Mouse (Mus musculus) neural tube, embryonic 13.5 days (tissue): ENCODE measurements around the gene Hcn1. TPM values are rescaled to one million over a fixed set of nuclear protein-coding genes. Genes with fewer than 3 reads are reported as not detected.
A peak's percentile ranks its signal among the peaks of the same experiment; 100 is the strongest.

Experiments used
- ATAC-seq: fragments of 200-750 bp; cut with Nextera tagmentation; 2 replicates; pipeline ENCODE4 v1.8.0; 2017; ENCODE audit warnings: low read depth, mild to moderate bottlenecking, moderate TSS enrichment, moderate library complexity
- H3K27ac ChIP-seq: fragments of 300-500 bp; sonication (generic); replicated peaks from 2 replicates; pipeline ENCODE4 v1.5.1; 2015; ENCODE audit warnings: moderate library complexity, mild to moderate bottlenecking, inconsistent platforms
- H3K27me3 ChIP-seq: fragments of 300-500 bp; sonication (generic); 2 replicates; pipeline ENCODE4 v1.6.1; 2015; ENCODE audit warnings: mild to moderate bottlenecking, inconsistent platforms
- H3K36me3 ChIP-seq: fragments of 300-500 bp; sonication (generic); 2 replicates; pipeline ENCODE4 v1.6.1; 2015; ENCODE audit warnings: mild to moderate bottlenecking, inconsistent platforms
- H3K4me1 ChIP-seq: fragments of 300-500 bp; sonication (generic); replicated peaks from 2 replicates; pipeline ENCODE4 v1.6.1; 2015; ENCODE audit warnings: inconsistent platforms
- H3K4me2 ChIP-seq: fragments of 300-500 bp; sonication (generic); 2 replicates; pipeline ENCODE4 v1.6.1; 2015; ENCODE audit warnings: inconsistent platforms, mild to moderate bottlenecking, moderate library complexity
- H3K4me3 ChIP-seq: fragments of 300-500 bp; sonication (generic); 2 replicates; pipeline ENCODE4 v1.5.1; 2015; ENCODE audit warnings: mild to moderate bottlenecking, inconsistent platforms
- H3K9ac ChIP-seq: fragments of 300-500 bp; sonication (generic); 2 replicates; pipeline ENCODE4 v1.6.1; 2015; ENCODE audit warnings: moderate library complexity, mild to moderate bottlenecking, inconsistent platforms
- H3K9me3 ChIP-seq: fragments of 300-500 bp; sonication (generic); 2 replicates; pipeline ENCODE4 v1.6.1; 2016; ENCODE audit warnings: inconsistent platforms
- WGBS: fragments of 180-500 bp; shearing (Covaris S2); methylation state at CpG from one replicate; pipeline ENCODE4 v1.1.7; 2015; 5-methylcytosine and 5-hydroxymethylcytosine counted together
- polyA plus RNA-seq: library from polyadenylated mRNA; unstranded; fragments of >200 nt; fragmentation: Nextera tagmentation; extraction: Ambion mirVana; gene quantifications from 2 replicates; pipeline ENCODE4 v1.2.1, GENCODE M21; 2015

Gene Hcn1
- polyA plus RNA-seq, 1 experiment from 2014 or later: 0.54 TPM

DNA sequence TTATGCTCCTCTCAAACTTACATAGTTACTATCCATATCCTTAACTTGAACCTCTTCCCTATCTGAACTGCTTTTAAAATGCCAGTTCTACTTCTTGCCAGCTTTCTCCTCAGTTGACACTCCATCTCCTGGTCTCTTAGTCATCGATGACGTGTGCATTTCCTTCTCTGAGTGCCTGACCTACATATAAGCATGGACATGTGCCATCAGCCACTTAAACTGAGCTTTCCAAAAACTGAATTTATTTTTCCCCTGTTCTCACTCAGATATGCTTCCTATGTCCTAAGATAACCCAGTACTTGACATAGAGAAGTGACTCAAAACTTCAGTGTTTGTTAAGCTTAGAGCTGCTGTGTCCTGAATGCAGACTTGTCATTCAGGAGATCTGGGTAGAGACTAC lies 295.9 kb downstream of the Hcn1 start:
- H3K27ac ChIP-seq: no peak overlapping the region
- H3K4me3 ChIP-seq: no peak overlapping the region
- ATAC-seq: no peak
- H3K9ac ChIP-seq: no peak overlapping the region
- no peaks in the 10 kb centered on the region for H3K36me3 ChIP-seq
- no peak overlapping the region for H3K4me2 ChIP-seq
- H3K9me3 ChIP-seq: no peaks in the 10 kb centered on the region
- H3K4me1 ChIP-seq: no peaks in the 10 kb centered on the region
- H3K27me3 ChIP-seq: no peaks in the 10 kb centered on the region
- WGBS: 83% methylated on average over 2 of the region's 2 CpGs

DNA sequence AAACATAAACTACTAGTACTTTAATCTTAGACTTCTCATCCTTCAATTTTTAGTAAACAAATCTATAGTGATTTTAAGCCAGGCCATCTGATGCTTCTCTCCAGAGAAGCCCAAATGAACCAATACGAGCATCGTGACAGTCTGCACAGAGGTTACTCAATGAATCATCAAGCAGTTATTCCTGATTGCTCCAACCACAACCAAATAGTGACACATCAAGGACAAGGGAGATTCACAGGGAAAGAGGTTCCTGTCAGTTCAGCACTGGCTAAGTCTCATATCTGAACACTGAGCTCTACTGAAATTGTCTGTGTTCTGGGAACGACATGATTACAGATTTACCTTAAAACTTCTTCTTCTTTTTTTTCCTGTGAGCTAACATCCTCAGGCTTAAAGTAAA lies 305.7 kb downstream of the Hcn1 start:
- no peak for ATAC-seq
- H3K4me2 ChIP-seq: no peak overlapping the region
- H3K27me3 ChIP-seq: no peaks in the 10 kb centered on the region
- no peaks in the 10 kb centered on the region for H3K36me3 ChIP-seq
- no peaks in the 10 kb centered on the region for H3K4me1 ChIP-seq
- no peak overlapping the region for H3K9ac ChIP-seq
- no peak overlapping the region for H3K4me3 ChIP-seq
- no peaks in the 10 kb centered on the region for H3K9me3 ChIP-seq
- 90% methylated on average over 3 of the region's 3 CpGs for WGBS
- no peak overlapping the region for H3K27ac ChIP-seq

DNA sequence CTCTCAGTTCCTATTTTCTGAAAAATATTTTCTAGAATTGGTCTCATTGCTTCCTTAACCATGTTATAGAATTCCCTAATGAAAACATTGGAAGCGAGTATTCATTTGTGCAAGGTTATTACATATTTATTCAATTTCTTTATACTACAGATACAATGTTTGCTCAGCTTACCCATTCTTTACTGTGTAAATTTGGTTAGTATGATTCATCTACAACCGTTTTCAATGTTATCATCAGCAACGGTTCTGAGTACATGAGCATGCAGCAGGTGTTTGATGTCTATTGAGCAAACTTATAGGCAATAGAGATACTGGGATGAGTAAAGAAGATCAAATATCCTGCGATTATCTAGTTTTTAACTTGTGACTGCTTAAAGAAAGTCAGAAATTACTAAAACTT lies 327.6 kb downstream of the Hcn1 start:
- H3K9me3 ChIP-seq: no peaks in the 10 kb centered on the region
- H3K27me3 ChIP-seq: no peaks in the 10 kb centered on the region
- no peak overlapping the region for H3K4me3 ChIP-seq
- H3K4me2 ChIP-seq: no peak overlapping the region
- ATAC-seq: no peak
- no peak overlapping the region for H3K9ac ChIP-seq
- H3K4me1 ChIP-seq: no peaks in the 10 kb centered on the region
- H3K27ac ChIP-seq: no peak overlapping the region
- no peaks in the 10 kb centered on the region for H3K36me3 ChIP-seq
- WGBS: 90% methylated on average over 4 of the region's 4 CpGs

- Histone ChIP-seq H3K27ac (no peak overlapping the region), H3K4me1 (no peaks in the 10 kb centered on the region), H3K36me3 (no peaks in the 10 kb centered on the region), H3K27me3 (no peaks in the 10 kb centered on the region), H3K9ac (no peak overlapping the region), H3K9me3 (no peaks in the 10 kb centered on the region), H3K4me3 (no peak overlapping the region), H3K4me2 (no peak overlapping the region)
- WGBS: 81% methylated on average over 2 of the region's 2 CpGs
- ATAC-seq: no peak
Observed at GRCm38 (mm10) chr13:117931746-117932145, 329.6 kb downstream of the Hcn1 start.

DNA sequence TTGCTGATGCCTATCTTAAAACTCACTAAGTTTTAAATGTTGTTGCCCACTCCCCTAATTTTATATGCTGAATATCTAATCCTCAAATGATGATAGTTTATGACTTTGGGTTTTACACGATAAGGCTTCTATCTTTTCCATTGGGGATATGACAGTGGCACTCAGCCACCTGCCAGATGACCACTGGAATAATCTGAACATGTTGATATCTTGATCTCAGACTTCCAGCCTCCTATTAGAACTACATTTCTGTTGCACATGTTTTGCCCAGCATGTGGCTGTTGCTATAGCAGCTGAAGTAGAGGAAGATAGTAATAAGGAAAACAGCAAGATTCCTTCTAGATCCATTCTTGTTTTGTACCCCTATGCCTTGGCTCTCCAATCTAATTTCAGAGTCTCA lies 336.6 kb downstream of the Hcn1 start:
- Histone ChIP-seq H3K27ac (no peak overlapping the region), H3K9me3 (no peaks in the 10 kb centered on the region), H3K4me3 (no peak overlapping the region), H3K9ac (no peak overlapping the region), H3K4me2 (no peak overlapping the region), H3K36me3 (no peaks in the 10 kb centered on the region), H3K4me1 (no peaks in the 10 kb centered on the region), H3K27me3 (no peaks in the 10 kb centered on the region)
- 86% methylated on average over 1 of the region's 1 CpGs for WGBS
- no peak for ATAC-seq

- H3K4me1 ChIP-seq: no peaks in the 10 kb centered on the region
- no peak overlapping the region for H3K9ac ChIP-seq
- no peaks in the 10 kb centered on the region for H3K36me3 ChIP-seq
- no peak for ATAC-seq
- no peak overlapping the region for H3K4me3 ChIP-seq
- H3K27ac ChIP-seq: no peak overlapping the region
- no peak overlapping the region for H3K4me2 ChIP-seq
- H3K27me3 ChIP-seq: no peaks in the 10 kb centered on the region
- WGBS: 89% methylated on average over 8 of the region's 8 CpGs
- H3K9me3 ChIP-seq: no peaks in the 10 kb centered on the region
Observed at GRCm38 (mm10) chr13:117940536-117941280, 338.6 kb downstream of the Hcn1 start.

- no peaks in the 10 kb centered on the region for H3K9me3 ChIP-seq
- no peak overlapping the region for H3K9ac ChIP-seq
- WGBS: 81% methylated on average over 3 of the region's 3 CpGs
- H3K27me3 ChIP-seq: no peaks in the 10 kb centered on the region
- no peak overlapping the region for H3K4me2 ChIP-seq
- ATAC-seq: no peak
- no peaks in the 10 kb centered on the region for H3K4me1 ChIP-seq
- no peaks in the 10 kb centered on the region for H3K36me3 ChIP-seq
- no peak overlapping the region for H3K4me3 ChIP-seq
- no peak overlapping the region for H3K27ac ChIP-seq
Observed at GRCm38 (mm10) chr13:117946843-117947242, 344.7 kb downstream of the Hcn1 start.

DNA sequence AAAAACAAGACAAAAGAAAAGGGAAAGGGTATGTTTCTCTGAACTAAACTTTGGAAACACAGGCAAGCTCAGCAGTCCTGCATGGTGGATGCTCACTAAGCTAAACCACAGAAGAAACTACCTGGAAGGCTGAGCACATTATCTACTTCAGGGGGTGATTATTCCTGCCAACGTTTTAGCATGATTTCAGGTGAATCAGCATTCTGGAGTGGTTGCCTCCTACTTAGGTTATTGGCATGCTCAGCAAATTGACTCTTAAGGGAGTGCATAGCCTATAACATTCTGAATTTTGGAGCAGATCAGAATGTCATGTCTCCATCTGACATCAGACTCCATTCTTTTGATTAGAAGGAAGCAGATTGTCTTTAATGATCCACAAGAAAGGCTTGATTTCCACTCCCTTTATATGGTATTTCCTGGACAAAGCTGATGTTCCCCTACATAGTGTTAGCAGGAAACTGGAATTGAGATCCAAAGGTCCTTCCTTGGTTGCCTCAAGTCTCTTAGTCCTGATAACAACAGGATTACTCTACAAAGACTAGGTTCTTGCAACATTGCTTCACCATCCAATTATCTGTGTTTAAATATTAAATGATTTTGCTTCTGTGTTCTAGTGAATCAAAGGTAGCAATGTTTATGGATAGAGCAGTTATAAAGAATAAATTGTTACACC lies 345.7 kb downstream of the Hcn1 start:
- Histone ChIP-seq H3K4me2 (no peak overlapping the region), H3K27me3 (no peaks in the 10 kb centered on the region), H3K9ac (no peak overlapping the region), H3K9me3 (no peaks in the 10 kb centered on the region), H3K4me1 (no peaks in the 10 kb centered on the region), H3K36me3 (no peaks in the 10 kb centered on the region), H3K27ac (no peak overlapping the region), H3K4me3 (no peak overlapping the region)
- ATAC-seq: no peak
- WGBS: 75% methylated on average over 1 of the region's 1 CpGs

DNA sequence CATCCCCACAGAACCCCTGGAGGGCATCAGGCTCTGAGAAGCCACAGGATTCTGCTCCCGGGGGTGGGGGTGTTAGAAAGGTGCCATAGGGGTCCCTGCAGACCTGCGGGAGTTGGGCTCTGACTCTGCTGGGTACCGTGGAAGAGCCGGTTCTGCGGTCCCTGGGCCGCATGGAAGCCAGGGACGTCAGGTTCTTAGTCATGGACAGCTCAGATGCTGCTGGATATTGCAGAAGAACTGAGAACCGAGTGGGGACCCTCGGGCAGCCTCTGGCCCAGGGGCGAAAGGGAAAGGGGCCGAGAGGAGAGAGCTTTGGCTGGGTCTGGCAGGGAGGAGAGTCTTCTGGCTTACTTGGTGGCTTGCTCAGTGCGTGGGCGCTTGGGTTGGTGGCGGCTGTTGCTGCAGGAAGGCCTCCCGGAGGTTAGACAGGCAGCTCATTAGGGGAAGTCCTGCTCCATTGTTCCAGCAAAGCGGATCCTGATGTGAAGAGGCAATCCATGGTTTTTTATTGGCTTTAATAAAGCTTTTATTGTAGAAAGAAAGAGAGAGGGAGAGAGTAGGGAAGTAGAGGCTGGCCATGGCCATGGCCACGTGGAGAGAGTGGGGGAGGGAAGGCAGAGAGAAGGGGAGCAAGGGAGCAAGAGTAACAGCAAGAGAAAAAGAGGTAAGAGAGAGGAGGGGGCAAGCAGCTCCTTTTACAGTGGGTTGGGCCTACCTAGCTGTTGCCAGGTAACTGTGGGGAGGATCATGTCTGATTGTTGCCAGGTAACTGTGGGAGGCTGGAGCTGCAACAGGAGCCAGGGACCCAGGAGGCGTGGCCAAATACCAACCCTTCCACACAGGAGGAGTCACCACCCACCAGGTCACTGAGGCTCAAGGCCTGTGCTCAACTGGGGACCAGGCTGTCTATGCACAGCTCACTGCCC lies 356.6 kb downstream of the Hcn1 start:
- Histone ChIP-seq H3K9me3 (no peaks in the 10 kb centered on the region), H3K4me2 (peak overlapping the region; percentile 10; the same call in 1 of the 2 replicates), H3K27me3 (no peaks in the 10 kb centered on the region), H3K27ac (no peak overlapping the region), H3K9ac (no peak overlapping the region), H3K4me1 (no peaks in the 10 kb centered on the region), H3K36me3 (no peaks in the 10 kb centered on the region), H3K4me3 (no peak overlapping the region)
- ATAC-seq: 0 out of 2 replicates have a peak, but pooled peaks have one; percentile 27
- 8% methylated on average over 18 of the region's 18 CpGs for WGBS

- no peaks in the 10 kb centered on the region for H3K36me3 ChIP-seq
- H3K4me2 ChIP-seq: no peak overlapping the region
- H3K27ac ChIP-seq: no peak overlapping the region
- H3K4me3 ChIP-seq: no peak overlapping the region
- no peaks in the 10 kb centered on the region for H3K4me1 ChIP-seq
- no peak for ATAC-seq
- H3K9ac ChIP-seq: no peak overlapping the region
- H3K27me3 ChIP-seq: no peaks in the 10 kb centered on the region
- no peaks in the 10 kb centered on the region for H3K9me3 ChIP-seq
Observed at GRCm38 (mm10) chr13:117964620-117965019, 362.5 kb downstream of the Hcn1 start.

GRCm38 (mm10) chr13:117975382-117975781 lies 373.3 kb downstream of the Hcn1 start:
- Histone ChIP-seq H3K9me3 (no peaks in the 10 kb centered on the region), H3K4me1 (no peaks in the 10 kb centered on the region), H3K9ac (no peak overlapping the region), H3K4me3 (no peak overlapping the region), H3K27ac (no peak overlapping the region), H3K27me3 (no peaks in the 10 kb centered on the region), H3K4me2 (no peak overlapping the region), H3K36me3 (no peaks in the 10 kb centered on the region)
- ATAC-seq: no peak
- 73% methylated on average over 7 of the region's 7 CpGs for WGBS

DNA sequence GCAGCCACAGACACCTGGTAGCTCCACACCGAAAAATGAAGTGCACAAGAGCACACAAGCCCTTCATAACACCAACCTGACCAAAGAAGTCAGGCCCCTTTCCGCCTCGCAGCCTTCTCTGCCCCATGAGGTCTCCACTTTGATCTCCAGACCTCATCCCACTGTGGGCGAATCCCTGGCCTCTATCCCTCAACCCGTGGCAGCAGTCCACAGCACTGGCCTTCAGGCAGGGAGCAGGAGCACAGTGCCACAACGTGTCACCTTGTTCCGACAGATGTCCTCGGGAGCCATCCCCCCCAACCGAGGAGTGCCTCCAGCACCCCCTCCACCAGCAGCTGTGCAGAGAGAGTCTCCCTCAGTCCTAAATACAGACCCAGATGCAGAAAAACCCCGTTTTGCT lies 373.7 kb downstream of the Hcn1 start:
- Histone ChIP-seq H3K27ac (no peak overlapping the region), H3K36me3 (no peaks in the 10 kb centered on the region), H3K9me3 (no peaks in the 10 kb centered on the region), H3K4me1 (no peaks in the 10 kb centered on the region), H3K27me3 (no peaks in the 10 kb centered on the region), H3K4me2 (no peak overlapping the region), H3K4me3 (no peak overlapping the region), H3K9ac (no peak overlapping the region)
- WGBS: 59% methylated on average over 10 of the region's 10 CpGs
- ATAC-seq: no peak
